Mouse (Mus musculus): Measurements from ENCODE around the gene Gp1ba.

GRCm38 (mm10) chr11:70674014-70674413 is 35.1 kb downstream of the Gp1ba start:
- TF ChIP-seq GATA1 (IDR thresholded peaks at IDR 0.05; ENCODE audit: borderline replicate concordance, low read length) (no peak), CTCF (IDR thresholded peaks at IDR 0.05; ENCODE audit: low read depth, low read length) (no peak), TAL1 (conservative IDR thresholded peaks at IDR 0.05; ENCODE audit: low read depth, low read length) (no peak)

Measured in G1E (cell line).